Mouse (Mus musculus): ENCODE results near the gene Myo19. TPM values are rescaled to one million over a fixed set of nuclear protein-coding genes. Genes with fewer than 3 reads are reported as not detected.

Gene Myo19
- total and polyA plus RNA-seq, 2 experiments from 2014 or later = 3.6 to 7.5 TPM

GRCm38 (mm10) chr11:84904597-84905144, 24.7 kb downstream of the Myo19 start:
- 89% methylated on average over 9 of the region's 9 CpGs for WGBS
- TF ChIP-seq CTCF (IDR thresholded peaks at IDR 0.05; ENCODE audit: low read depth) = no peak

GRCm38 (mm10) chr11:84907081-84907480, 27.1 kb downstream of the Myo19 start:
- DNase-seq (no peak), ATAC-seq (no peak)
- no peak for TF ChIP-seq CTCF (IDR thresholded peaks at IDR 0.05; ENCODE audit: low read depth)
- Histone ChIP-seq H3K27me3 (ENCODE audit: insufficient read depth, low read length) (no peaks in the 10 kb centered on the region), H3K9ac (no peak overlapping the region), H3K4me3 (ENCODE audit: low read depth, low read length) (no peak overlapping the region), H3K27ac (ENCODE audit: low read depth, low read length) (no peak overlapping the region), H3K36me3 (ENCODE audit: insufficient read depth) (peaks cover 85% of the 10 kb centered on the region), H3K4me1 (ENCODE audit: insufficient read depth) (no peaks in the 10 kb centered on the region), H3K4me2 (ENCODE audit: low read depth) (no peak overlapping the region), H3K9me3 (ENCODE audit: low read length) (no peaks in the 10 kb centered on the region)
- 87% methylated on average over 3 of the region's 3 CpGs for WGBS

More at GRCm38 (mm10) chr11:84904597-84905144, 24.7 kb downstream of the Myo19 start:
- no peaks in the 10 kb centered on the region for H3K9me3 ChIP-seq (ENCODE audit: low read length)
- no peaks in the 10 kb centered on the region for H3K27me3 ChIP-seq (ENCODE audit: insufficient read depth, low read length)
- no peaks in the 10 kb centered on the region for H3K4me1 ChIP-seq (ENCODE audit: insufficient read depth)
- no peak overlapping the region for H3K4me2 ChIP-seq (ENCODE audit: low read depth)
- H3K4me3 ChIP-seq (ENCODE audit: low read depth, low read length) = no peak overlapping the region
- no peak for ATAC-seq
- no peak overlapping the region for H3K27ac ChIP-seq (ENCODE audit: low read depth, low read length)
- no peak overlapping the region for H3K9ac ChIP-seq
- no peak for DNase-seq
- peaks cover 90% of the 10 kb centered on the region for H3K36me3 ChIP-seq (ENCODE audit: insufficient read depth)

- H3K9ac ChIP-seq = no peak overlapping the region
- H3K4me1 ChIP-seq (ENCODE audit: insufficient read depth) = no peaks in the 10 kb centered on the region
- DNase-seq (no peak), ATAC-seq (no peak)
- 94% methylated on average over 6 of the region's 6 CpGs for WGBS
- H3K36me3 ChIP-seq (ENCODE audit: insufficient read depth) = peaks cover 79% of the 10 kb centered on the region
- no peak overlapping the region for H3K27ac ChIP-seq (ENCODE audit: low read depth, low read length)
- H3K4me2 ChIP-seq (ENCODE audit: low read depth) = no peak overlapping the region
- H3K9me3 ChIP-seq (ENCODE audit: low read length) = no peaks in the 10 kb centered on the region
- H3K27me3 ChIP-seq (ENCODE audit: insufficient read depth, low read length) = no peaks in the 10 kb centered on the region
- TF ChIP-seq CTCF (IDR thresholded peaks at IDR 0.05; ENCODE audit: low read depth) = no peak
- no peak overlapping the region for H3K4me3 ChIP-seq (ENCODE audit: low read depth, low read length)
Measured at GRCm38 (mm10) chr11:84908480-84908879, 28.5 kb downstream of the Myo19 start.

- no peak for TF ChIP-seq CTCF (IDR thresholded peaks at IDR 0.05; ENCODE audit: low read depth)
- no peaks in the 10 kb centered on the region for H3K9me3 ChIP-seq (ENCODE audit: low read length)
- H3K4me2 ChIP-seq (ENCODE audit: low read depth) = no peak overlapping the region
- no peak overlapping the region for H3K9ac ChIP-seq
- ATAC-seq (no peak), DNase-seq (no peak)
- no peak overlapping the region for H3K4me3 ChIP-seq (ENCODE audit: low read depth, low read length)
- 50% methylated on average over 4 of the region's 4 CpGs for WGBS
- peaks cover 70% of the 10 kb centered on the region for H3K36me3 ChIP-seq (ENCODE audit: insufficient read depth)
- H3K27me3 ChIP-seq (ENCODE audit: insufficient read depth, low read length) = no peaks in the 10 kb centered on the region
- peaks cover 7% of the 10 kb centered on the region; the same call in 1 of the 2 replicates for H3K4me1 ChIP-seq (ENCODE audit: insufficient read depth)
- H3K27ac ChIP-seq (ENCODE audit: low read depth, low read length) = no peak overlapping the region
Measured at GRCm38 (mm10) chr11:84910411-84910810, 30.5 kb downstream of the Myo19 start.

GRCm38 (mm10) chr11:84914673-84915072, 34.7 kb downstream of the Myo19 start:
- Histone ChIP-seq H3K9me3 (ENCODE audit: low read length) (no peaks in the 10 kb centered on the region), H3K27ac (ENCODE audit: low read depth, low read length) (no peak overlapping the region), H3K27me3 (ENCODE audit: insufficient read depth, low read length) (no peaks in the 10 kb centered on the region), H3K4me1 (ENCODE audit: insufficient read depth) (peaks cover 7% of the 10 kb centered on the region; the same call in 1 of the 2 replicates), H3K4me3 (ENCODE audit: low read depth, low read length) (no peak overlapping the region), H3K4me2 (ENCODE audit: low read depth) (no peak overlapping the region), H3K36me3 (ENCODE audit: insufficient read depth) (peaks cover 31% of the 10 kb centered on the region), H3K9ac (no peak overlapping the region)
- 0 out of 2 replicates have a peak, but pooled peaks have one; percentile 6 for TF ChIP-seq CTCF (IDR thresholded peaks at IDR 0.05; ENCODE audit: low read depth)
- 84% methylated on average over 5 of the region's 5 CpGs for WGBS
- ATAC-seq (no peak), DNase-seq (no peak)

- H3K4me3 ChIP-seq (ENCODE audit: low read depth, low read length) = peak within 1 kb of the TSS; percentile 69
- H3K36me3 ChIP-seq (ENCODE audit: insufficient read depth) = peaks cover 19% of the 10 kb centered on the region
- peak; percentile 94 for DNase-seq
- peak; percentile 42 for TF ChIP-seq CTCF (IDR thresholded peaks at IDR 0.05; ENCODE audit: low read depth)
- ATAC-seq = peak; percentile 98
- H3K27me3 ChIP-seq (ENCODE audit: insufficient read depth, low read length) = no peaks in the 10 kb centered on the region
- WGBS = 3% methylated on average over 34 of the region's 34 CpGs
- H3K9ac ChIP-seq = peak within 1 kb of the TSS; percentile 73
- 0 out of 2 replicates have a peak within 1 kb of the TSS, but pooled peaks have one; percentile 55 for H3K27ac ChIP-seq (ENCODE audit: low read depth, low read length)
- peaks cover 7% of the 10 kb centered on the region; the same call in 1 of the 2 replicates for H3K4me1 ChIP-seq (ENCODE audit: insufficient read depth)
- peak within 1 kb of the TSS; percentile 69 for H3K4me2 ChIP-seq (ENCODE audit: low read depth)
- H3K9me3 ChIP-seq (ENCODE audit: low read length) = no peaks in the 10 kb centered on the region
Measured at GRCm38 (mm10) chr11:84916053-84916702, 36.2 kb downstream of the Myo19 start, which contains the start of gene Znhit3. Gene Znhit3 (minus strand): TSS chr11:84916366.

GRCm38 (mm10) chr11:84916703-84917300, 36.9 kb downstream of the Myo19 start:
- WGBS = 60% methylated on average over 7 of the region's 7 CpGs
- no peak overlapping the region for H3K27ac ChIP-seq (ENCODE audit: low read depth, low read length)
- peaks cover 12% of the 10 kb centered on the region for H3K36me3 ChIP-seq (ENCODE audit: insufficient read depth)
- no peaks in the 10 kb centered on the region for H3K9me3 ChIP-seq (ENCODE audit: low read length)
- H3K9ac ChIP-seq = peak overlapping the region; percentile 33; the same call in 1 of the 2 replicates
- H3K4me1 ChIP-seq (ENCODE audit: insufficient read depth) = peaks cover 7% of the 10 kb centered on the region; the same call in 1 of the 2 replicates
- ATAC-seq (no peak), DNase-seq (no peak)
- no peaks in the 10 kb centered on the region for H3K27me3 ChIP-seq (ENCODE audit: insufficient read depth, low read length)
- peak overlapping the region; percentile 69 for H3K4me2 ChIP-seq (ENCODE audit: low read depth)
- H3K4me3 ChIP-seq (ENCODE audit: low read depth, low read length) = peak overlapping the region; percentile 69
- TF ChIP-seq CTCF (IDR thresholded peaks at IDR 0.05; ENCODE audit: low read depth) = no peak

All from forebrain, postnatal 0 days (tissue).